Mouse (Mus musculus) adrenal gland, adult (tissue): ENCODE data around the gene Cfap20.

Source experiments
- DNase-seq, 2 experiments: peaks; one replicate each; pipeline ENCODE4 v3.0.0; 2022 to 2023; ENCODE audit warnings: low spot score in 1 of 2; ENCODE audit not compliant: inconsistent age in 2 of 2

Gene Cfap20

GRCm38 (mm10) chr8:95374429-95374828, 60.2 kb downstream of the Cfap20 start:
- DNase-seq = no peak

- DNase-seq = no peak
Observed at GRCm38 (mm10) chr8:95373389-95374002, 61.2 kb downstream of the Cfap20 start.
